Mouse (Mus musculus) limb, embryonic 13.5 days (tissue): Measurements from ENCODE around the gene Metap1. TPM values are rescaled to one million over a fixed set of nuclear protein-coding genes. Genes with fewer than 3 reads are reported as not detected.

Source experiments
- ATAC-seq: fragments of 200-750 bp; cut with Nextera tagmentation; 2 replicates; pipeline ENCODE4 v1.8.0; 2017; ENCODE audit warnings: low read depth, moderate number of reproducible peaks, moderate TSS enrichment; ENCODE audit not compliant: low FRiP score
- H3K27ac ChIP-seq: fragments of 300-500 bp; sonication (generic); 2 replicates; pipeline ENCODE4 v1.5.1; 2015; ENCODE audit warnings: inconsistent platforms, mild to moderate bottlenecking, moderate library complexity
- H3K27me3 ChIP-seq: fragments of 300-500 bp; sonication (generic); 2 replicates; pipeline ENCODE4 v1.6.1; 2015; ENCODE audit warnings: mild to moderate bottlenecking, inconsistent platforms
- H3K36me3 ChIP-seq: fragments of 300-500 bp; sonication (generic); 2 replicates; pipeline ENCODE4 v1.6.1; 2015; ENCODE audit warnings: inconsistent platforms, mild to moderate bottlenecking, moderate library complexity
- H3K4me1 ChIP-seq: fragments of 300-500 bp; sonication (generic); 2 replicates; pipeline ENCODE4 v1.6.1; 2015; ENCODE audit warnings: inconsistent platforms
- H3K4me2 ChIP-seq: fragments of 300-500 bp; sonication (generic); replicated peaks from 2 replicates; pipeline ENCODE4 v1.6.1; 2015; ENCODE audit warnings: inconsistent platforms, mild to moderate bottlenecking, moderate library complexity
- H3K4me3 ChIP-seq: fragments of 300-500 bp; sonication (generic); 2 replicates; pipeline ENCODE4 v1.5.1; 2015; ENCODE audit warnings: moderate library complexity, mild to moderate bottlenecking, inconsistent platforms
- H3K9ac ChIP-seq: fragments of 300-500 bp; sonication (generic); 2 replicates; pipeline ENCODE4 v1.6.1; 2015; ENCODE audit warnings: mild to moderate bottlenecking, inconsistent platforms
- H3K9me3 ChIP-seq: fragments of 300-500 bp; sonication (generic); 2 replicates; pipeline ENCODE4 v1.6.1; 2016; ENCODE audit warnings: inconsistent platforms
- WGBS: fragments of 180-500 bp; shearing (Covaris S2); methylation state at CpG from one replicate; pipeline ENCODE4 v1.1.7; 2015; 5-methylcytosine and 5-hydroxymethylcytosine counted together
- polyA plus RNA-seq: library from polyadenylated mRNA; unstranded; fragments of >200 nt; fragmentation: Nextera tagmentation; extraction: Ambion mirVana; gene quantifications from 2 replicates; pipeline ENCODE4 v1.2.1, GENCODE M21; 2015

Metap1 gene
- polyA plus RNA-seq, 1 experiment from 2014 or later = 44.0 TPM

DNA sequence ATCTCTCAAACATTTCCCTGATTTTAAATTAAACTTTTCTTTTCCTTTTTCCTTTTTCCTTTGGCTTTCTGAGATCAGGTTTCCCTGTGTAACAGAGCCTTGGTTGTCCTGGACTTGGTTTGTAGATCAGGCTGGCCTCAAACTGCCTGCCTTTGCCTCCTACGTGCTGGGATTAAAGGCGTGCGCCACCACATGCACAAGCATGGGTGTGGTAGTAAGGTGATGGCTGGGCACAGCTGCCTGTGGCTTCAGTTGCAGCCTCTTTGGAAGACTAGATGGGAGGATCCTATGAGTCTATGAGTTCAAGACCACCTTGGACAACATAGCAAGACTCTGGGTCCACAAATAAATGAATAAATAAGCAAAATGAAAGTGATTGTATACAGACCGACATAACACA is 34.6 kb upstream of the Metap1 start:
- 89% methylated on average over 4 of the region's 4 CpGs for WGBS
- H3K4me2 ChIP-seq = no peak overlapping the region
- no peaks in the 10 kb centered on the region for H3K9me3 ChIP-seq
- H3K4me3 ChIP-seq = no peak overlapping the region
- no peak overlapping the region for H3K27ac ChIP-seq
- H3K27me3 ChIP-seq = no peaks in the 10 kb centered on the region
- peaks cover 14% of the 10 kb centered on the region for H3K4me1 ChIP-seq
- H3K36me3 ChIP-seq = no peaks in the 10 kb centered on the region
- H3K9ac ChIP-seq = no peak overlapping the region
- no peak for ATAC-seq

GRCm38 (mm10) chr3:138519218-138519617 is 29.9 kb upstream of the Metap1 start:
- Histone ChIP-seq H3K27ac (no peak overlapping the region), H3K27me3 (no peaks in the 10 kb centered on the region), H3K9ac (no peak overlapping the region), H3K4me1 (no peaks in the 10 kb centered on the region), H3K36me3 (no peaks in the 10 kb centered on the region), H3K9me3 (no peaks in the 10 kb centered on the region), H3K4me3 (no peak overlapping the region), H3K4me2 (no peak overlapping the region)
- ATAC-seq = no peak
- 79% methylated on average over 6 of the region's 6 CpGs for WGBS

- Histone ChIP-seq H3K4me1 (0 out of 2 replicates have a peak, but pooled peaks cover 6% of the 10 kb centered on the region), H3K27ac (no peak overlapping the region)
- WGBS = 55% methylated on average over 3 of the region's 3 CpGs
Observed at GRCm38 (mm10) chr3:138517881-138518280, 28.6 kb upstream of the Metap1 start.

GRCm38 (mm10) chr3:138515656-138516370 is 26.5 kb upstream of the Metap1 start:
- Histone ChIP-seq H3K27me3 (no peaks in the 10 kb centered on the region), H3K9me3 (no peaks in the 10 kb centered on the region), H3K4me1 (0 out of 2 replicates have a peak, but pooled peaks cover 6% of the 10 kb centered on the region), H3K36me3 (no peaks in the 10 kb centered on the region), H3K9ac (no peak overlapping the region), H3K4me2 (no peak overlapping the region), H3K4me3 (no peak overlapping the region), H3K27ac (no peak overlapping the region)
- ATAC-seq = no peak
- WGBS = 74% methylated on average over 10 of the region's 10 CpGs

More at GRCm38 (mm10) chr3:138517881-138518280, 28.6 kb upstream of the Metap1 start:
- Histone ChIP-seq H3K4me2 (no peak overlapping the region), H3K27me3 (no peaks in the 10 kb centered on the region), H3K9ac (no peak overlapping the region), H3K4me3 (no peak overlapping the region), H3K36me3 (no peaks in the 10 kb centered on the region), H3K9me3 (no peaks in the 10 kb centered on the region)
- ATAC-seq = no peak

GRCm38 (mm10) chr3:138514749-138515148 is 25.4 kb upstream of the Metap1 start:
- H3K9ac ChIP-seq = no peak overlapping the region
- ATAC-seq = no peak
- H3K4me3 ChIP-seq = no peak overlapping the region
- no peaks in the 10 kb centered on the region for H3K9me3 ChIP-seq
- H3K36me3 ChIP-seq = no peaks in the 10 kb centered on the region
- no peaks in the 10 kb centered on the region for H3K27me3 ChIP-seq
- H3K4me2 ChIP-seq = no peak overlapping the region
- H3K4me1 ChIP-seq = 0 out of 2 replicates have a peak, but pooled peaks cover 6% of the 10 kb centered on the region
- 69% methylated on average over 3 of the region's 3 CpGs for WGBS
- no peak overlapping the region for H3K27ac ChIP-seq

GRCm38 (mm10) chr3:138513243-138513642 is 23.9 kb upstream of the Metap1 start:
- H3K4me3 ChIP-seq = peak overlapping the region; percentile 11; the same call in 1 of the 2 replicates
- 42% methylated on average over 12 of the region's 12 CpGs for WGBS
- ATAC-seq = no peak

GRCm38 (mm10) chr3:138510471-138510870 is 21.2 kb upstream of the Metap1 start:
- H3K27me3 ChIP-seq = no peaks in the 10 kb centered on the region
- H3K27ac ChIP-seq = no peak overlapping the region
- H3K4me2 ChIP-seq = no peak overlapping the region
- WGBS = 40% methylated on average over 5 of the region's 5 CpGs
- no peak overlapping the region for H3K4me3 ChIP-seq
- H3K4me1 ChIP-seq = 0 out of 2 replicates have a peak, but pooled peaks cover 6% of the 10 kb centered on the region
- no peaks in the 10 kb centered on the region for H3K36me3 ChIP-seq
- ATAC-seq = no peak
- H3K9me3 ChIP-seq = no peaks in the 10 kb centered on the region
- H3K9ac ChIP-seq = no peak overlapping the region

More at GRCm38 (mm10) chr3:138513243-138513642, 23.9 kb upstream of the Metap1 start:
- Histone ChIP-seq H3K4me2 (peak overlapping the region; percentile 46), H3K36me3 (no peaks in the 10 kb centered on the region), H3K9ac (no peak overlapping the region), H3K4me1 (0 out of 2 replicates have a peak, but pooled peaks cover 6% of the 10 kb centered on the region), H3K27ac (no peak overlapping the region), H3K9me3 (no peaks in the 10 kb centered on the region), H3K27me3 (no peaks in the 10 kb centered on the region)

DNA sequence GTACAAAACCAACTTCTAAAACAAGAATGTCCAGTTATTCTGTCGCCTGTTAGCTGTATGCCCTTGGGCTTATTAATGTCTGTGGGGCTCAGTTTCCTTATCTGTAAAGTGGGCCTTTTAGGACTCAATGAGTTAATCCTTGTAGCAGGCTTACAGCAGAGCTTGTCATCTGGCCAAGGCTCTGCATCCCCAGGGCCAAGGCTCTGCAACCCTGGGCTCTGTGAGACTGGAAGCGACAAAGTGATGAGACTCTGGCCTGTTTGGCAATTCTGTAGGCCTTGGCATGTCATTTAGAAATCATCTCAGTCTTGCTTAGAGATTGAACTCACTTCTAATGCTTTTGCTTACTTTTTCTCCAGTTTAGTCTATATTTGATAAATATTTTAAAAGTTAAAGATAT is 20.3 kb upstream of the Metap1 start:
- Histone ChIP-seq H3K4me3 (no peak overlapping the region), H3K4me2 (no peak overlapping the region), H3K9me3 (no peaks in the 10 kb centered on the region), H3K36me3 (no peaks in the 10 kb centered on the region), H3K9ac (no peak overlapping the region), H3K27me3 (no peaks in the 10 kb centered on the region), H3K27ac (no peak overlapping the region), H3K4me1 (0 out of 2 replicates have a peak, but pooled peaks cover 6% of the 10 kb centered on the region)
- ATAC-seq = no peak
- 93% methylated on average over 2 of the region's 2 CpGs for WGBS

DNA sequence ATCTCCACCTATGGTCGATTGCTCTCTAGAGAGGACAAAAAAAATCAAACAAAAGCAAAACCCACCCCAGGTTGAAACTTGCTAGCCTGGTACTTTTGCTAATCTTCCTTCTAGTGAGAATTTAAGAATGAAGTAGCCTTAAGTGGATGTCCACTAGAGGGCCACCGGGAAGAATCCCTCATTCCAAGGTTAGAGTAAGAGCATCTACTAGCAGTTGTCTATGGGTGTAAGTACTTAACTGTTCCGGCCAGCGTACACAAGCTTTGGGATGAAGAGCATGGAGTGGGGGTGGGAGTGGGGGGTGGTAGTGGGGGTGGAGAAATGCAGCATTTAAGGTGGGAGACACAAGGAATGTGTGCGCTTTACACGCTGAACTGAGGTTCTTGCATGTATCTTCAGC is 17.4 kb upstream of the Metap1 start:
- Histone ChIP-seq H3K27ac (no peak overlapping the region), H3K4me3 (no peak overlapping the region), H3K36me3 (no peaks in the 10 kb centered on the region), H3K4me1 (no peaks in the 10 kb centered on the region), H3K27me3 (no peaks in the 10 kb centered on the region), H3K4me2 (no peak overlapping the region), H3K9ac (no peak overlapping the region), H3K9me3 (no peaks in the 10 kb centered on the region)
- WGBS = 62% methylated on average over 6 of the region's 6 CpGs
- ATAC-seq = no peak

GRCm38 (mm10) chr3:138503754-138504153 is 14.4 kb upstream of the Metap1 start:
- WGBS = 86% methylated on average over 11 of the region's 11 CpGs
- Histone ChIP-seq H3K4me3 (no peak overlapping the region), H3K9ac (no peak overlapping the region), H3K36me3 (no peaks in the 10 kb centered on the region), H3K4me1 (no peaks in the 10 kb centered on the region), H3K4me2 (no peak overlapping the region), H3K9me3 (no peaks in the 10 kb centered on the region), H3K27me3 (no peaks in the 10 kb centered on the region), H3K27ac (no peak overlapping the region)
- ATAC-seq = no peak

GRCm38 (mm10) chr3:138499854-138500740 is 10.8 kb upstream of the Metap1 start:
- ATAC-seq = no peak
- H3K9me3 ChIP-seq = no peaks in the 10 kb centered on the region
- no peak overlapping the region for H3K4me3 ChIP-seq
- no peak overlapping the region for H3K4me2 ChIP-seq
- H3K9ac ChIP-seq = no peak overlapping the region
- no peak overlapping the region for H3K27ac ChIP-seq
- H3K27me3 ChIP-seq = no peaks in the 10 kb centered on the region
- H3K4me1 ChIP-seq = no peaks in the 10 kb centered on the region
- no peaks in the 10 kb centered on the region for H3K36me3 ChIP-seq
- WGBS = 62% methylated on average over 15 of the region's 15 CpGs

GRCm38 (mm10) chr3:138498731-138499130 is 9.4 kb upstream of the Metap1 start:
- H3K27ac ChIP-seq = no peak overlapping the region
- 49% methylated on average over 4 of the region's 4 CpGs for whole genome bisulfite sequencing
- no peak for ATAC-seq

More at GRCm38 (mm10) chr3:138498731-138499130, 9.4 kb upstream of the Metap1 start:
- Histone ChIP-seq H3K36me3 (no peaks in the 10 kb centered on the region), H3K4me3 (no peak overlapping the region), H3K9me3 (no peaks in the 10 kb centered on the region), H3K4me2 (no peak overlapping the region), H3K9ac (no peak overlapping the region), H3K4me1 (no peaks in the 10 kb centered on the region), H3K27me3 (no peaks in the 10 kb centered on the region)
